8 mouse cellular contexts compared by ENCODE assay signal in genomic region chrX:52162756-52163155, GRCm38 (mm10). TPM values are rescaled to one million over a fixed set of nuclear protein-coding genes. Genes with fewer than 3 reads are reported as not detected.
DNase-seq lines count a peak whose midpoint lies in the region; ATAC-seq and TF ChIP-seq lines count a peak whose summit lies in the region.
"Had no signal": no experiment of that assay in that cellular context is flagged by ENCODE, and none has a peak within 500 bp of the region (broad histone marks: within the 10 kb centered on the region; RNA-seq: fewer than 3 reads in every experiment).

No protein-coding gene starts in this region.

- peak overlapping the region; percentile 67 for H3K4me2 ChIP-seq in lung, embryonic 16.5 days (ENCODE audit: low read depth, low read length)
- H3K4me2 ChIP-seq in forebrain, embryonic 15.5 days (replicated peaks): peak overlapping the region; percentile 60
- peak overlapping the region; percentile 80 for H3K4me2 ChIP-seq in liver, embryonic 11.5 days
- peak overlapping the region; percentile 61 for H3K4me2 ChIP-seq in stomach, postnatal 0 days (replicated peaks; ENCODE audit: low read depth)

- H3K27me3 ChIP-seq in lung, embryonic 16.5 days (ENCODE audit: control insufficient read depth, insufficient read depth, low read depth, low read length): no peaks in the 10 kb centered on the region
- no peaks in the 10 kb centered on the region for H3K27me3 ChIP-seq in forebrain, embryonic 15.5 days
- H3K27me3 ChIP-seq in liver, embryonic 11.5 days (replicated peaks; ENCODE audit: control insufficient read depth, insufficient read depth, low read length): peaks cover 18% of the 10 kb centered on the region
- H3K27me3 ChIP-seq in stomach, postnatal 0 days (ENCODE audit: control insufficient read depth, insufficient read depth, low read length): no peaks in the 10 kb centered on the region

- 35% methylated on average over 6 of the region's 6 CpGs for WGBS in lung, embryonic 16.5 days
- 28% methylated on average over 6 of the region's 6 CpGs for WGBS in forebrain, embryonic 15.5 days
- WGBS in liver, embryonic 11.5 days: 38% methylated on average over 6 of the region's 6 CpGs
- WGBS in stomach, postnatal 0 days: 42% methylated on average over 6 of the region's 6 CpGs

- no peak for TF ChIP-seq CTCF in stomach, postnatal 0 days (IDR thresholded peaks at IDR 0.05; ENCODE audit: low read depth)

- H3K9me3 ChIP-seq in lung, embryonic 16.5 days (ENCODE audit: control insufficient read depth, low read length): no peaks in the 10 kb centered on the region
- H3K9me3 ChIP-seq in forebrain, embryonic 15.5 days: no peaks in the 10 kb centered on the region
- no peaks in the 10 kb centered on the region for H3K9me3 ChIP-seq in liver, embryonic 11.5 days (ENCODE audit: control insufficient read depth, low read length)
- no peaks in the 10 kb centered on the region for H3K9me3 ChIP-seq in stomach, postnatal 0 days (ENCODE audit: control insufficient read depth, low read length)

- no peaks in the 10 kb centered on the region for H3K36me3 ChIP-seq in lung, embryonic 16.5 days (ENCODE audit: control insufficient read depth, insufficient read depth, low read length)
- no peaks in the 10 kb centered on the region for H3K36me3 ChIP-seq in forebrain, embryonic 15.5 days
- no peaks in the 10 kb centered on the region for H3K36me3 ChIP-seq in liver, embryonic 11.5 days (ENCODE audit: control insufficient read depth, insufficient read depth, low read length)
- H3K36me3 ChIP-seq in stomach, postnatal 0 days (ENCODE audit: control insufficient read depth, insufficient read depth, low read length): no peaks in the 10 kb centered on the region

- no peak for DNase-seq in lung, adult 18-20 months
- DNase-seq in liver, embryonic 11.5 days (ENCODE audit: low spot score): no peak
- no peak for DNase-seq in stomach, postnatal 0 days (ENCODE audit: low spot score)
- no peak for DNase-seq in spleen, postnatal 10 days (ENCODE audit: low spot score in 2 of 2)
- no peak for DNase-seq in cerebellum, adult 8-10 months
- DNase-seq: kidney, postnatal 14 days had no signal

- H3K27ac ChIP-seq in lung, embryonic 16.5 days (ENCODE audit: low read length): no peak overlapping the region
- H3K27ac ChIP-seq in forebrain, embryonic 15.5 days (replicated peaks): no peak overlapping the region
- no peak overlapping the region for H3K27ac ChIP-seq in liver, embryonic 11.5 days (ENCODE audit: low read depth, low read length)
- no peak overlapping the region for H3K27ac ChIP-seq in stomach, postnatal 0 days (replicated peaks)

- no peak overlapping the region for H3K9ac ChIP-seq in lung, embryonic 16.5 days (ENCODE audit: low read length)
- 0 out of 2 replicates have a peak overlapping the region, but pooled peaks have one; percentile 64 for H3K9ac ChIP-seq in forebrain, embryonic 15.5 days (replicated peaks)
- H3K9ac ChIP-seq in liver, embryonic 11.5 days (ENCODE audit: low read depth, low read length): no peak overlapping the region
- no peak overlapping the region for H3K9ac ChIP-seq in stomach, postnatal 0 days (ENCODE audit: low read length)

- H3K4me1 ChIP-seq in lung, embryonic 16.5 days (replicated peaks; ENCODE audit: control insufficient read depth, insufficient read depth, low read length): peaks cover 6% of the 10 kb centered on the region
- H3K4me1 ChIP-seq in forebrain, embryonic 15.5 days: peaks cover 13% of the 10 kb centered on the region; the same call in 1 of the 2 replicates
- no peaks in the 10 kb centered on the region for H3K4me1 ChIP-seq in liver, embryonic 11.5 days (replicated peaks; ENCODE audit: control insufficient read depth, insufficient read depth, low read length)
- no peaks in the 10 kb centered on the region for H3K4me1 ChIP-seq in stomach, postnatal 0 days (replicated peaks; ENCODE audit: control insufficient read depth, insufficient read depth)

- peak overlapping the region; percentile 56 for H3K4me3 ChIP-seq in lung, embryonic 16.5 days (ENCODE audit: low read length)
- H3K4me3 ChIP-seq in forebrain, embryonic 15.5 days: peak overlapping the region; percentile 61
- peak overlapping the region; percentile 61; the same call in 1 of the 2 replicates for H3K4me3 ChIP-seq in liver, embryonic 11.5 days (ENCODE audit: low read depth, low read length)
- H3K4me3 ChIP-seq in stomach, postnatal 0 days (ENCODE audit: low read depth, low read length): peak overlapping the region; percentile 56; the same call in 1 of the 2 replicates

- TF ChIP-seq EP300 in stomach, postnatal 0 days (optimal IDR thresholded peaks at IDR 0.05): no peak

- ATAC-seq in lung, embryonic 16.5 days (ENCODE audit: low read depth): no peak
- ATAC-seq in forebrain, embryonic 15.5 days (replicated peaks): no peak
- ATAC-seq in liver, embryonic 11.5 days (replicated peaks; ENCODE audit: low FRiP score): no peak
- no peak for ATAC-seq in stomach, postnatal 0 days (ENCODE audit: low FRiP score, low TSS enrichment)

RNA-seq across cellular contexts. Expression of gene Gpc4, which starts 2.3 kb away (rescaled TPM):
- polyA plus RNA-seq in lung, embryonic 16.5 days (2015; fragmentation: Nextera tagmentation; extraction: Ambion mirVana): 48.4 and 50.8 TPM in 2 replicates
- 31.3 and 38.0 TPM in 2 replicates for polyA plus RNA-seq in forebrain, embryonic 15.5 days (2015; fragmentation: Nextera tagmentation; extraction: Ambion mirVana)
- polyA plus RNA-seq in liver, embryonic 11.5 days (2014; fragmentation: Nextera tagmentation; extraction: Ambion mirVana): 11.5 and 13.4 TPM in 2 replicates
- 23.1 and 25.0 TPM in 2 replicates for polyA plus RNA-seq in stomach, postnatal 0 days (2015; fragmentation: Nextera tagmentation; extraction: Ambion mirVana)
